Mouse (Mus musculus) hindbrain, postnatal 0 days (tissue): ENCODE results near the gene Il17d. TPM values are rescaled to one million over a fixed set of nuclear protein-coding genes. Genes with fewer than 3 reads are reported as not detected.

Experiments used
- ATAC-seq: fragments of 200-750 bp; cut with Nextera tagmentation; 2 replicates; pipeline ENCODE4 v1.8.0; 2017; ENCODE audit warnings: mild to moderate bottlenecking, moderate TSS enrichment, moderate library complexity
- DNase-seq: peaks from one replicate; pipeline ENCODE4 v3.0.0-alpha.2; 2015; ENCODE audit warnings: low spot score
- H3K27ac ChIP-seq: fragments of 300-500 bp; sonication (generic); 2 replicates; pipeline ENCODE4 v1.5.1; 2014; ENCODE audit warnings: mild to moderate bottlenecking
- H3K27me3 ChIP-seq: fragments of 300-500 bp; sonication (generic); 2 replicates; pipeline ENCODE4 v1.6.1; 2014; ENCODE audit warnings: low read length, mixed read lengths; ENCODE audit not compliant: insufficient read depth
- H3K36me3 ChIP-seq: fragments of 300-500 bp; sonication (generic); 2 replicates; pipeline ENCODE4 v1.6.1; 2014; ENCODE audit warnings: low read length, mixed read lengths; ENCODE audit not compliant: insufficient read depth
- H3K4me1 ChIP-seq: fragments of 300-500 bp; sonication (generic); 2 replicates; pipeline ENCODE4 v1.6.1; 2014; ENCODE audit warnings: antibody characterized with exemption, low read length, mixed read lengths; ENCODE audit not compliant: insufficient read depth
- H3K4me2 ChIP-seq: fragments of 300-500 bp; sonication (generic); 2 replicates; pipeline ENCODE4 v1.6.1; 2014; ENCODE audit warnings: low read depth, mild to moderate bottlenecking, low read length, moderate library complexity, mixed read lengths
- H3K4me3 ChIP-seq: fragments of 300-500 bp; sonication (generic); 2 replicates; pipeline ENCODE4 v1.5.1; 2014; ENCODE audit warnings: low read length
- H3K9ac ChIP-seq: fragments of 300-500 bp; sonication (generic); replicated peaks from 2 replicates; pipeline ENCODE4 v1.6.1; 2014; ENCODE audit warnings: mild to moderate bottlenecking, low read length, moderate library complexity, mixed read lengths
- H3K9me3 ChIP-seq: fragments of 300-500 bp; sonication (generic); 2 replicates; pipeline ENCODE4 v1.6.1; 2016; ENCODE audit warnings: low read length, mixed read lengths
- CTCF ChIP-seq: IDR thresholded peaks from 2 replicates; pipeline ENCODE4 v1.5.1; 2016; ENCODE audit warnings: antibody characterized with exemption, control low read depth, low read depth
- WGBS: fragments of 180-500 bp; shearing (Covaris S2); extraction: QIAGEN DNeasy Blood & Tissue Kit; methylation state at CpG from one replicate; pipeline ENCODE4 v1.1.7; 2014; 5-methylcytosine and 5-hydroxymethylcytosine counted together
- polyA plus RNA-seq: library from polyadenylated mRNA; unstranded; fragments of >200 nt; fragmentation: Nextera tagmentation; extraction: Ambion mirVana; gene quantifications from 2 replicates; pipeline ENCODE4 v1.2.1, GENCODE M21; 2015
- total RNA-seq: library from RNA; depleted of rRNA; stranded (reverse); fragments of >200 nt; gene quantifications from 2 replicates; pipeline ENCODE4 v1.2.3, GENCODE M21; 2014

Il17d gene
- total and polyA plus RNA-seq, 2 experiments from 2014 or later, result 6.1 to 35.8 TPM

DNA sequence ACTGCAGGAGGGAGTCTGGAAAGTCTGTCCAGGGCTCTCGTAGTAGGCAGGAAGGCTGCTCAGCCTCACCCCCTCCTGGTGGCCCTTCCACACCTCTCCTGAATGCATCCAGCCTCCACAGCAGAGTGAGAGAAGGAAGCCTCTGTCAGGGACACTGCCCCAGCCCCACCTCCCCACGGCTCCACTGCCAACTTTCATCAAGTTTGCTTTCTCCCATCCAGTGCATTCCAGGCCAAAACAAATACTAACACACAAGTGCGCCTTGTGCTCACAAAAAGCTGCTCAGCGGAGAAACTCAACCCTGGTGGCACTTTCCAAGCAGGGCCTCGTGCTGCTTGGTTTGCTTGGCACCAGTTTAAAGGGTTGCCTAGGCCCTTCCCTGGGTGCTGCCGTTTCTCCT is 15.0 kb upstream of the Il17d start:
- Histone ChIP-seq H3K27me3 (no peaks in the 10 kb centered on the region), H3K27ac (no peak overlapping the region), H3K36me3 (no peaks in the 10 kb centered on the region), H3K9me3 (no peaks in the 10 kb centered on the region), H3K9ac (no peak overlapping the region), H3K4me1 (no peaks in the 10 kb centered on the region), H3K4me3 (no peak overlapping the region), H3K4me2 (no peak overlapping the region)
- peak; percentile 68 for DNase-seq
- WGBS, result 51% methylated on average over 6 of the region's 6 CpGs
- ATAC-seq, result peak; percentile 93
- TF ChIP-seq CTCF, result peak; percentile 36

DNA sequence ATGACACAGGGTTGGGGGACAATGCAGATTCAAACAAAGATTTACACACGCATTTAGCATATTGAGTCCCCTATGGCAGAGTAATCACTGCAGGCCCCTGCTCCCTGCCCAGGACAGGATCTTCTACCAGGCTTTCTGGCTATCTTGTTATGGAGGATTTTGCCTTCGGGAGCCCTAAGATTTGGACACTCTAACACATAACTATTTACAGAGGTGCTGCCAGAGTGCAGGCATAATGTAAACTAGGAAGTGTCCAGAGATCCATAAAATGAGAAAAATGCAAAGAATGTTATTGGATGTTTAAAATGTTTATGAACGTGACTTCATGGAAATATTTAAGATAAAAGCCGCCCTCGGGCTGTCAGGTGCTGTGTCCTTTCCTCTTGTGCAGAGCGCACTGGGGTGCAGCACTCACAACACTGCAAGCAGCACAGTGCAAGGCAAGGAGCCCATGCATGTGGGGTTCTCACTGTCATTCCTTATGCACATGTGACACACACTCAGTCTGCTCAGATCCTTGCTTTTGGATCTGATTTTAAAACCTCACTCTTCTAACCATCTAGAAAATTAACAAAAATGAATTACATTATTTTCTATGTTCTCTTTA is 9.3 kb upstream of the Il17d start:
- Histone ChIP-seq H3K9me3 (no peaks in the 10 kb centered on the region), H3K27me3 (no peaks in the 10 kb centered on the region), H3K4me2 (no peak overlapping the region), H3K36me3 (no peaks in the 10 kb centered on the region), H3K27ac (no peak overlapping the region), H3K4me3 (no peak overlapping the region), H3K9ac (no peak overlapping the region), H3K4me1 (no peaks in the 10 kb centered on the region)
- 87% methylated on average over 6 of the region's 6 CpGs for WGBS
- no peak for TF ChIP-seq CTCF
- no peak for DNase-seq
- no peak for ATAC-seq

DNA sequence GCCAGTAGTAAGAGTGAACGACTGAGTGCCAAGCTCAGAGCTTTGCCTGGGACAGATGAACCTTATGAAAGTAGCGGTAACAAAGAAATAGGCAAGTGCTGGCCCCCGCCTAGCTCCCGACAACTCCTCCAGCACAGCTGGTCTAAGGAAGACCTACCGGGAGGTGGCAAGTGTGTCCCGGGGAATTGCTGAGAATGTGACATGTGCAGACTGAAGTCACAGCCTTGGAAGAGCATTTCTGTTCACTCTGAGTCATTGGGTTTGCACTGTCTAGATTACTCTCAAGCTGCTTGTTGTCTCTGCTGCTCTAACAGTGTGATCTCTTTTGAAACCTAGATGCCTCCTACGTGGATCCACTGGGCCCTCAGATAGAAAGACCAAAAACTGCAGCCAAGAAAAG is 7.6 kb upstream of the Il17d start:
- H3K27me3 ChIP-seq, result no peaks in the 10 kb centered on the region
- DNase-seq, result no peak
- no peak overlapping the region for H3K27ac ChIP-seq
- no peak for ATAC-seq
- H3K9me3 ChIP-seq, result no peaks in the 10 kb centered on the region
- no peak for TF ChIP-seq CTCF
- no peak overlapping the region for H3K4me3 ChIP-seq
- H3K4me1 ChIP-seq, result no peaks in the 10 kb centered on the region
- H3K36me3 ChIP-seq, result no peaks in the 10 kb centered on the region
- 83% methylated on average over 7 of the region's 7 CpGs for WGBS
- H3K4me2 ChIP-seq, result no peak overlapping the region
- H3K9ac ChIP-seq, result no peak overlapping the region

DNA sequence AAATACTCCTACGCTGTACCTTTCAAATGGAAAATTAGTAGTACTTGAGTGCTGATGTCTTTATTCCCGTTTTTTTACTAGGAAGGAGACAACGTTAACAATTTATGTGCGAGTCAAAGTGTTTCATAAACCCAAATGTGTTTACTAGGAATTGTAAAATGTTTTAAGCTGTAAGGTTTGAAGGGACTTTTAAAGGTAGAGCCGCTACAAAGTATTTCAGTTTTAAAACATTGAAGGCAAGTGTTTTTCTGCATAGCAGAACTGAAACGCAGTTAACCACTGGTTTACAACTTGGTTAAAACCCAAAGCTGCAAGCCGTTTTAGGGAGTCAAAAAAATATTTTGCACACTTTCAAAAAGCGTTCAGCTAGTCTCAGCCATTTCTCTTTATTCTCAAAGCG is 815 bp upstream of the Il17d start:
- DNase-seq (no peak), ATAC-seq (no peak)
- Histone ChIP-seq H3K9ac (no peak overlapping the region), H3K4me1 (no peaks in the 10 kb centered on the region), H3K4me3 (peak overlapping the region; percentile 63; the same call in 1 of the 2 replicates), H3K27ac (no peak overlapping the region), H3K9me3 (no peaks in the 10 kb centered on the region), H3K27me3 (no peaks in the 10 kb centered on the region), H3K36me3 (no peaks in the 10 kb centered on the region), H3K4me2 (no peak overlapping the region; the same call in 1 of the 2 replicates)
- no peak for TF ChIP-seq CTCF
- WGBS, result 86% methylated on average over 9 of the region's 9 CpGs

DNA sequence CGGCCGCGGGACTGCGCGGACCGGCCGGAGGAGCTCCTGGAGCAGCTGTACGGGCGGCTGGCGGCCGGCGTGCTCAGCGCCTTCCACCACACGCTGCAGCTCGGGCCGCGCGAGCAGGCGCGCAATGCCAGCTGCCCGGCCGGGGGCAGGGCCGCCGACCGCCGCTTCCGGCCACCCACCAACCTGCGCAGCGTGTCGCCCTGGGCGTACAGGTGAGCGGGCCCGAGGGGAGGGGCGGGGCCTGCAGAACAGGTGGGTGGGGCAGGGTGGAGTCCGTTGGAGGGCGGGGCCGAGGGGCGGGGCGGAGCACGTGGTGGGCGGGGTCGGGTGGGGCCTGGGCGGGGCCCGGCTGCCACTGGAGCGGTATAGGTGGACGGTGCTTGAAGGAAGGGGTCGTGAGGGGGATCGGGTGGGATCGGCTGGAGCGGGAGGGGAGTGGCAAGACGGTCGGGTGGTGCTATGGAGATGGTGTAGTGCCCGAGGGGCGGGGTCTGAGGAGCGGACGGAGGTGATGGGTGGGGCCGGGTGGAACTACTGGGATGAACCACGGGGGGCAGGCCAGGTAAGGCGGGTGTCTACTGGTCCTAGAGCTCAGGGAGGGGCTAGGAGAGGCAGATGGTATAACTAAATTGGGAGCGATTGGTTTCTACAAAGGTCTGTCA is 942 bp downstream of the Il17d start:
- TF ChIP-seq CTCF, result peak; percentile 16; the same call in 1 of the 2 replicates
- Histone ChIP-seq H3K9ac (peak overlapping the region; percentile 73), H3K27me3 (no peaks in the 10 kb centered on the region), H3K27ac (peak overlapping the region; percentile 78), H3K36me3 (no peaks in the 10 kb centered on the region), H3K4me1 (no peaks in the 10 kb centered on the region), H3K4me3 (peak overlapping the region; percentile 63), H3K4me2 (peak overlapping the region; percentile 73), H3K9me3 (no peaks in the 10 kb centered on the region)
- DNase-seq (peak; percentile 58), ATAC-seq (peak; percentile 78)
- 1% methylated on average over 46 of the region's 60 CpGs for WGBS

DNA sequence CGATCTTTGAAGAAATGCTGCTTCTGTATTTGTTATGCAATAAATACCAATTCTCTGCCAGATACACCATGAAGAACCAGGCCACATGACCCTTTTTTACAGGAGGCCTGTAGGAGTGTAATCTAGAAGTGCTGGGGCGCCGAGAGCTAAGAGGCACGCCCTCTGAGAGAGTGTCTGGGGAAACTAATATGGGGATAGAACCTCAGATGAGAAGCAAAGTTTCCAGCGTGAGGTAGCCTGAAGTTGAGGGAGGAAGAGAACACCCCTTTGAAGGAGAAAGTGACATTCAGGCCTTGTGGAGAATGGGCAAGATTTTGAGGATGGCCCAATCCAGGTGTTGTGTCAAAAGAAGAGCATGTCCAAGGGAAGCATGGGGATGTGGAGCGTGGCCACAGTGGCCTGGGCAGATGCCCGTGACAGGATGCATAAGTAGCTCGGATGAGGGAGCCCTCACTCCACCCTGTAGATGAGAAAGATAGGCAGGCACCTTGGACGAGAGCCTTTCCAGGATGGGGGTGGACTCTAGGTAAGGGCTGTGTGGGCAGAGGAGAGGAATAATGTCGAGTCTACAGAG is 1.6 kb downstream of the Il17d start:
- TF ChIP-seq CTCF, result no peak
- H3K27me3 ChIP-seq, result no peaks in the 10 kb centered on the region
- DNase-seq, result no peak
- peak overlapping the region; percentile 63 for H3K4me3 ChIP-seq
- H3K4me1 ChIP-seq, result no peaks in the 10 kb centered on the region
- no peaks in the 10 kb centered on the region for H3K36me3 ChIP-seq
- H3K9ac ChIP-seq, result no peak overlapping the region
- H3K27ac ChIP-seq, result peak overlapping the region; percentile 78; the same call in 1 of the 2 replicates
- peak overlapping the region; percentile 73 for H3K4me2 ChIP-seq
- peak; percentile 27 for ATAC-seq
- H3K9me3 ChIP-seq, result no peaks in the 10 kb centered on the region
- 63% methylated on average over 10 of the region's 10 CpGs for WGBS

DNA sequence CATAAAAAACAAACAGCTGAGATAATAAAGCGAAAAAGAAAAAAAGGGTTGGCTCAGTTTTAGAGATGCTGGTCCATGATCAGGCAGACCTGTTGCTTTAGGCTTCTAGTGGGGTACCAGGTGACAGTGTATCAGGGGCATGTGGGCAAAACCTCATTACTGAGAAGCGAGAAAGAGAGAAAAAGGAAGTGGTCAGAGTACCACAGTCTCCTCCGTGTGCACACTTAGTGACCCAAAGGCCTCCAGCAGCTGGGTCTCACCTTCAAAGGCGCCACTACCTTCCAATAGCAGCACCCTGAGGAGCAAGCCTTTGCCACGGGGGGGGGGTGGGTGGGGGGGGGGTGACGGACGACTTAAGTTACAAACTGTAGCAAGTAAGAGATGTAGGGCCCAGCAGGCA is 2.5 kb downstream of the Il17d start:
- H3K4me1 ChIP-seq, result no peaks in the 10 kb centered on the region
- H3K9ac ChIP-seq, result no peak overlapping the region
- no peak overlapping the region for H3K27ac ChIP-seq
- no peak for ATAC-seq
- no peaks in the 10 kb centered on the region for H3K9me3 ChIP-seq
- no peaks in the 10 kb centered on the region for H3K27me3 ChIP-seq
- DNase-seq, result no peak
- no peak overlapping the region for H3K4me2 ChIP-seq
- H3K4me3 ChIP-seq, result no peak overlapping the region
- 50% methylated on average over 7 of the region's 7 CpGs for WGBS
- no peaks in the 10 kb centered on the region for H3K36me3 ChIP-seq
- TF ChIP-seq CTCF, result no peak
